Mouse (Mus musculus) embryonic stem cell, embryonic (primary cell): ENCODE measurements around the gene 9230110F15Rik.
"Not testable (repeated sequence)": the region's sequence is repeated elsewhere in the genome, so short reads cannot be mapped to it uniquely, and the experiment has no call there.

Experiments used
- CTCF ChIA-PET, 4 experiments: fragments of 300-600 bp in 2 of 4; fragments of 350-600 bp in 2 of 4; sonication (Branson Sonifier 250); formaldehyde crosslinking; loops; one replicate each; lab custom pipeline; 2022; ENCODE audit warnings: inconsistent platforms in 2 of 4; lab: Charles Lee
- POLR2A ChIA-PET, 4 experiments: fragments of 300-600 bp in 2 of 4; fragments of 350-600 bp in 2 of 4; sonication (Branson Sonifier 250); formaldehyde crosslinking; loops; one replicate each; lab custom pipeline; 2022; ENCODE audit warnings: antibody characterized with exemption in 4 of 4, inconsistent platforms in 1 of 4; lab: Charles Lee

9230110F15Rik gene

DNA sequence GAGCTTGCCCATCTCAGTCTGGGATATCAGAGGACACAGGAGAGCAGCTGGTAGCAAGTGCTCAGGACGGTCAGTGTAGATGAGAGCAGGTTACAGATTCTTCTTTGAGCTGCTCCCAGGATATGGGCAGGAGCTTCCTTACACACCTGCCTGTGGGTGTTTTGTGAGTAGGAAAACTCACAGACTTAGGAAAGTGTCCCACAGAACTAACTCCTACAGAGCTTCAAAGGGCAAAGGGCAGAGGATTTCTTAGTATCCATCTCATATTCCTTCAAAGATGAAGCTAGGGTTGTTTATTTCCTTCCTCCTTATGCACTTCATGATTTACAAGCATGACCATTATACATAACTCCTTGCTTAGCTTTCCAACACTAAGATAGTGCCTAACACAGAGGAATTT, at the start of gene 9230110F15Rik:
Gene 9230110F15Rik (minus strand): TSS at position 101 of the 400 bp plus-strand sequence.
- ChIA-PET POLR2A (interaction anchor here in 1 of 4 experiments (1.2 kb wide), 1 partner anchor 285 kb away, joined by 4 read pairs; the partner anchor contains the start of gene Gm5916), CTCF (interaction anchor here in 1 of 4 experiments (1.0 kb wide), 1 partner anchor 285 kb away, joined by 5 read pairs; no protein-coding TSS in a partner anchor)

DNA sequence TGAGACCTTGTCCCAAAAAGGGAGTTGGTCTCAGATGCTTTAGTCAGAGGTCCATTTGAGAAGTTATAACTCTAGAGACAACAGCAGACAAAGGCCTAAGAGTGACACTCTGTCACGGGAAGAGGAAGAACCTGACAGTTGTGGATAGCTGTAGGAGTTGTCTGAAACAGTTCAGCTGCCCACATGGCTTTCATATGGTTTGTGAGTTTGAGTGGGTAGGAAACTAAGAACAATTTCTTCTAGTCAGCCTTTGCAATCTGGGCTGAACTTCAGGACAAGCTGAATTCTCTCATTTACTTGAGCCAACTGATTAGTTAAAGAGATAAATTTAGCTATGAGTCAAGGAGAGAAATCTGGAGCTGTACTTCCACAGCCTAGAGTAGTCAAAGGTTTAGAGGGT, 49.2 kb upstream of the 9230110F15Rik start:
- POLR2A ChIA-PET, CTCF ChIA-PET: not testable (repeated sequence)

DNA sequence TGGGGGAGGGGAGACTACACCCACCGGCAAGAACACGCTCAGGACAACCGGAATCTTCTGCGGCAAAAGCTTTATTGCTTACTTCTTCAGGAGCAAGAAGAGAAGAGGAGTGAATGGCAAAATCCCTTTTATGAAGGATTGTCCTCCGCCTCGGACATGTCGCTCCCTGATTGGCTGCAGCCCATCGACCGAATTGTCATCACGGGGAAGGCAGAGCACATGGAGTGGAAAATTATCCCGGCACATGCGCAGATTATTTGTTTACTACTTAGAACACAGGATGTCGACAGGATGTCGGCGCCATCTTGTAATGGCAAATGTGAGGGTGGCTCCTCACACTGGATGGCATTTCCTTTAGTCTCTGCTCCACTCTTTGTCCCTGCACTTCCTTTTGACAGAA, 26.1 kb downstream of the 9230110F15Rik start:
- POLR2A ChIA-PET, CTCF ChIA-PET: not testable (repeated sequence)

DNA sequence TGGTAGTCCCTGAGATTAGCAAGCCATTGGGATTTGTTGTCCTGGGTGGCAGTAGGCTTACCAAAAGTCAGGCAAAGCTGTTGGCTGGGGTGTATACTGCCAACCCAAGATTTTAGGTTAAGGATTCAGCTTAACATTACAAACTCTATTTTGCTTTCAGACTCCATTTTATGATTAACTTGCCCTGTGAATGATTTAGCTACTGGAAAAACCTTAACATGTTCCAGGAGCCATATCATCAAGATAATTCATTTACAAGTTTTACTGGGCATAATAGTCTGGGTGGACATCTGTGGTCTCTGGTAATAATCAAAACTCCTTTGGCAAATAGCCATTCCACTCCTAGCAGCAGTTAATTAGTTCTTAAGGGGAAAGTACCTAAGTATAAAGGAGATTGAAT, 45.8 kb downstream of the 9230110F15Rik start:
- CTCF ChIA-PET, result no interaction called here
- POLR2A ChIA-PET, result no interaction called here

DNA sequence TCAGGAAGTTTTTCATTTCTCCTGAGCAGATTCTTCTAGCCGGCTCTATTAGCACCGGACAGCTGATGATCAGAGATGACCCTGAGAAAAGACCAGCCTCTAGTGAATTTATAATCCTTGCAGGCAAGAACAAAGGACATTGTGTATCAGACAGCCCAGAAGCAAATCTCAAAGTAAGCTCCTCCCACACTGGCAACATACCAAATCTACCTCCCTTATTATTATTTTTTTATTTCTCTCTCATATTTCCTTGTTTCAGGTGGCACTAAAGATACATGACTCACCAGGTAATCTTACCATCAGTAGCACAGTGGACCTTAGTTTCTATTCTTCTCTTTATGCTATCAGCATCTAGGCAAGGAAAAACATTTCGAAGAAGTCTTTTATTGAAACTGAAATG, 53.9 kb downstream of the 9230110F15Rik start, which contains the start of the genes Gm27235 and D730048I06Rik:
Gene Gm27235 (minus strand): TSS at position 101 of the 400 bp plus-strand sequence.
Gene D730048I06Rik (minus strand): TSS at position 112 of the 400 bp plus-strand sequence.
- POLR2A ChIA-PET, result no interaction called here
- CTCF ChIA-PET, result interaction anchor here in 1 of 4 experiments (1.0 kb wide), 1 partner anchor 1104 kb away, joined by 3 read pairs; no protein-coding TSS in a partner anchor
